Mouse (Mus musculus) gastrocnemius, adult 2 months (tissue): ENCODE measurements at regions not wholly inside any gene's neighbourhood (a gene's known extent, or its start where the extent isn't known, plus 50 kb on each side); places are given as distances from the start of the nearest gene placed in this dataset.

Source experiments
- DNase-seq: peaks from one replicate; pipeline ENCODE4 v3.0.0; 2022
- H3K27ac ChIP-seq: fragments of 200-600 bp; 2 replicates; pipeline ENCODE4 v1.8.1; 2022; ENCODE audit warnings: mild to moderate bottlenecking
- H3K4me3 ChIP-seq: fragments of 200-600 bp; 2 replicates; pipeline ENCODE4 v1.8.1; 2022; ENCODE audit warnings: mild to moderate bottlenecking, moderate library complexity
- CTCF ChIP-seq: fragments of 200-600 bp; IDR thresholded peaks from 2 replicates; pipeline ENCODE4 v1.8.1; 2022; ENCODE audit warnings: antibody characterized with exemption, mild to moderate bottlenecking, moderate library complexity
- intact Hi-C: fragments of 180-260 bp; cut with DNase I; formaldehyde crosslinking; loops from one replicate; pipeline ENCODE4 v1.15.1; 2025

DNA sequence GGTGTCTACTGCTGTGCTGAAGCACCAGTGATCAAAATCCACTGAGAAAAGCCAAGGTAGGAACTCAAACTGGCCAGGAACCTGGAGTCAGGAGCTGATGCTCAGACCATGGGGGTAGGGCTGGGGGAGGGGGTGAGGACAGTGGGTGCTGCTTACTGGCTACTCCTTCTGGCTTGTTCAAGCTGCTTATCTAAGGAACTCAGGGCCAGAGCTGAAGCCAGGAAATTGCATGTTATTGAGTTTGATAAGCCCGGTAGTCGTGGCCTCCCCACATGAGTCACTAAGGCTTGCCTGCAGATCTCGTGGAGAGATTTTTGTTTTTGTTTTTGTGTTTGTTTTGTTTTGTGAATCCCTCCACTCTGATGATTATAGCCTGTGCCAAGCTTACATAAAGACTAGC, 65.9 kb downstream of the Tmem215 start:
- no peak for TF ChIP-seq CTCF
- no peak for DNase-seq
- intact Hi-C loops = no loop called here
- Histone ChIP-seq H3K4me3 (no peak overlapping the region), H3K27ac (no peak overlapping the region)

DNA sequence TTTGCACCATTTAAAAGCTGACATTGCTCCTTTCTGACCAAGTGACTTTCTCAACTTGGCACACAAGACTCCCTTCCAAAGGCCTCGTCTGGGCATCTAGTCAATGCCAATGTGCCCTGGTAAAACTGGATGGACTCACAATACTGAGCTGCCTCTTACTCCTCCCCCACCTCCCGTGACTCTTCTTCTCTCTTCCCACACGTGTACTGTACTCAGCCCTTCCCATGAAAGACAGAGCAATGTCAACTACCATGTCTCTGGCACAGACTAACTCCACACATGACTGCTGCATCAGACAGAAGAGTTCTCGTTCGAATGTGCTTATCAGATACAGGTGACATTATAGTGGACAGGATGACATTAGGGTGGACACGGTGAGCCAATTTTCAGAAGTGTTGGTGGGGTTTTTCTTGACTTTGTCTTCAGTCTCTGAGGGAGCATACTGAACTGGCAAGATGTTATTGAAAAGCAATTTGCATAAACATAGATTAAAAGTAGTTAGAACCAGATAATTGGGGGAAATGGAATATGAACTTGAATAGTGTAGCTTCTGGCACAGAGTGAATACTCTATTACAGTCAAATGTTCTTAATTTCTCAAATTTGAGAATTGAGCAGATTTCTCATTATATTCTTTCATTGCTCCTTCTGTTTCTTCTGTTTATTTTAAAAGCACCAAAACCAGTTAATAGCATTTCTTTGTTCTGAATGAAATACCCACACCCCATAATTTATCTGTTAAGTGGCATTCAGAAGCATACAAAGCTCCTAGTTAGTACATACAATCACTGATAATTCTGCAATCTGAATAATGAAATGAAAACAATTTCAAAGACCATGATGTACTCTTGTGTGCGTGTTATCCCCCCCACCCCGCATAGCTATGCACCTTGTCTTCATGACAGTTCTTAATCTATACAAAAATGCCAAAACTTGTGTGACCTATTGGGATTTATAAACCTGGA, 71.4 kb downstream of the Tmem215 start:
- intact Hi-C loops = no loop called here
- no peak for TF ChIP-seq CTCF
- no peak for DNase-seq
- Histone ChIP-seq H3K27ac (no peak overlapping the region), H3K4me3 (no peak overlapping the region)

DNA sequence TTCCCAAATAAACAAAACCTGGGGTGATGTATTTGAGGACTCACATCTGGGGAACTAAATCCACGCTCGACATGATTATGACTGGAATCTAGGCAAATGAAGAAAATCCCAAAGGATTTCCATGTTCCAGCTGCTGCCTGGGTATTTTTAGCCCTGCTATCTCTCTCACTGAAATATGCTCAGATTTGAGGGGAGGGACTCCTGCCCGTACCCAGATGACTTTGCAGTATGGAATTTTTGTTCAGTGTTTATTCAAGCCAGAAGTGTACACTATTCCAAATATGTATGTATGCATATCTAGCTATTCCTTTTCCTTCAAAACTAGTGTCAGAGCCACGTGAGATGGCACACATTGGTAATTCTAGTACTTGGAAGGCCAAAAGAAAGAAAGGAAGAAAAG, 72.1 kb downstream of the Tmem215 start:
- H3K4me3 ChIP-seq = no peak overlapping the region
- H3K27ac ChIP-seq = no peak overlapping the region
- DNase-seq = no peak
- intact Hi-C loops = no loop called here
- no peak for TF ChIP-seq CTCF

DNA sequence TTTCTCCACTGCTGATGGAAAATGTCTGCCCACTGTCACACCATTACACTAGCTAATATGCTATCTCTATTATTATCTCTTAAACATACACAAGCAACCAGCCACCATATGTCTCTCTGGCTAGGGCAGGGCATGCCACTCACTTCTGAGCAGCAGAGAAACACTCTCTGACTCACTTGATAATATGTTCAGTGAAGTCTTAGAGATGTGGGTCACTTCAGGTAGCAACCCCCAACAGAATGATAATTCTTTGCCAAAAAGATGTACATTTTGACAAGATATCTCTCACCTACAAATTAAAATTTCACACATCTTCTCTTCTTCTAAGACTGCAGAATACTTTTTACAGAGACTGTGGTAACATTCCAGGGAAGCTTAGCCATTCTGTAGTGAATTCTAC, 72.8 kb downstream of the Tmem215 start:
- intact Hi-C loops = no loop called here
- DNase-seq = no peak
- Histone ChIP-seq H3K27ac (no peak overlapping the region), H3K4me3 (no peak overlapping the region)
- TF ChIP-seq CTCF = no peak

DNA sequence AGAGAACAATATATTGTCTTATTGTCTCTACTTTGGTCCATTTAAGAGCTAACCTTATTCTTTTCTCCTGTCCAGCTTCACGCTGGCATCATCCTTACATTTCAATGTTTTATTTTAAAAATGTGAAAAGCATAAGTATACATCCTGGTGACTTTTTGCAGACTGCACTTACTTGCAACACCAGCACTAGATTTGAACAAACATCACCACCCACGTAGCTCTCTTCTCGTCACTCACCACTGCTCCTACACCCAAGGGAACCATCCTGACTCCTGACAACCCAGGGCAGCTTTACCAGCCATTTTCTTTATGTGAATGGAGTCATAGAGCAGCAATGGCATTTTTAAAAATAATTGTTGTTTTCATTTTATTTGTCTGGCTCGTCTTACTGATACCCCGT, 73.7 kb downstream of the Tmem215 start:
- TF ChIP-seq CTCF = no peak
- Histone ChIP-seq H3K27ac (no peak overlapping the region), H3K4me3 (no peak overlapping the region)
- intact Hi-C loops = no loop called here
- DNase-seq = no peak

DNA sequence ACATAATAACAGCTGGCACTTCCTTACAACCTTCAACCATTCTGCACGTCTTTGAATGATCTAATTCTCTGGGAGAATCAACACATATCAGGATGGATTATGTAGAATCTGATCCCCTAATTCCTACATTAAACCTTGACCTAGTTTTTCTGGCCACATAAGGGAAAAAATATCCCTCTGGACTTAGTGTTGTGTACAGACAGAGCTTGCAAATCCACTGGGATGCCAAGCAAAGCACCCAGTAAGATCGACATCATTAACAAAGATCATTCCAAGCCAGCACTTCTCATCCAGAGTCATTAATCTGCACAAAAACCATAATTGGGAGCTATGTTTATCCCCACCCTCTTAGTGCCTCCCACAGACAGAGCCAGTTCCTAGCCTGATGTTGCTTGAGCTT, 87.8 kb downstream of the Tmem215 start:
- TF ChIP-seq CTCF = no peak
- intact Hi-C loops = no loop called here
- DNase-seq = no peak
- no peak overlapping the region for H3K4me3 ChIP-seq
- no peak overlapping the region for H3K27ac ChIP-seq

DNA sequence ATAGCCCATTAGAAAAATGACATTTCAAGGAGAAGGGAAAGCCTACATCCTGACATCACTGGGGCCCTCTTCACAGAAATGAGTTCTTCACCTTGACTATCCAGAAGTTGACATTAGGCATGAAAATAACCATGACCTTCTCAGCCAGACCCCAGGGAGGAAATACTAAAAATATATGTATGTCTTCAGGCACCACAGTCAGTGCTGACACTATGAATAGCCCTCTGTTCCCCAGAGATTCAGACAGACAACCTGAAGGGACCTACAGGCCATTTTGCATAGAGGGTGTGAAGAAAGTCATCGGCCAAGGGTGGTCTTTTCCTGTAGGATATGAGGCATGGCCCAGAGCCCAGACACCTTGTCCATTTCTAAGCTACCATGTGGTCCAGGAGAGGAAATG, 101.3 kb downstream of the Tmem215 start:
- no peak overlapping the region for H3K4me3 ChIP-seq
- no peak for DNase-seq
- TF ChIP-seq CTCF = no peak
- intact Hi-C loops = no loop called here
- no peak overlapping the region for H3K27ac ChIP-seq

DNA sequence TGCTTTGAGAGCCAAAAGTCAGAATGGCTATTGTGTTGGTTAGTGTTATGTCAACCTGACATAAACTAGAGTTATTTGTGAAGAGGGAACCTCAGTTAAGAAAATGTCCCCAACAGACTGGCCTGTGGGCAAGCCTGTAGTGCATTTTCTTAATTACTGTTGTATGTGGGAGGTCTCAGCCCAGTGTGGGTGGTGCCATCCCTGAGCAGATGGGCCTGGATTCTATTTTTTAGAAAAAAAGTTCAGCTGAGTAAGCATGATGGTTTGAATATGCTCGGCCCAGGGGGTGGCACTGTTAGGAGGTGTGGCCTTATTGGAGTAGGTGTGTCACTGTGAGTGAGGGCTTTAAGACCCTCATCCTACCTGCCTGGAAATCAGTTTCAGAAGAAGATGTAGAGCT, 104.0 kb downstream of the Tmem215 start:
- Histone ChIP-seq H3K4me3 (no peak overlapping the region), H3K27ac (no peak overlapping the region)
- no peak for TF ChIP-seq CTCF
- intact Hi-C loops = no loop called here
- no peak for DNase-seq

DNA sequence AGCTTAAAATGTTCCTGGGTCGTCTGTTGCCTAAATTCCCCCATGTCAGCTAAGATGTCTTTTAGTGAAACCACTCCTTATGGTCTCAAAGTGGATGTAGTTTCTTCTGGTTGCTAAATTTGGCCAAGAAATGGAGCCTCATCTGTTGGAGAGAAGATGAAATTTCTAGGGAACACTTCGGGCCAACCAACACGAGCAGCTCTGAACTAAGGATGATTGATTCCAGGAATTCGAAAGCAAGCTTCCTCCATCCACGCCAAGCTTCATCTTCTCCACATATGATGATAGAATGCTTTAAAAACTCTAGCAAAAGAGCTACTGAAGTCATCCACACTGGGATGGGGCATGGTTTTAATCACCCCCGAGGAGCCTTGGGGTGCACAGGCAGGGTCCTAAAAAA, 112.5 kb downstream of the Tmem215 start:
- TF ChIP-seq CTCF = no peak
- DNase-seq = no peak
- Histone ChIP-seq H3K27ac (no peak overlapping the region), H3K4me3 (no peak overlapping the region)
- intact Hi-C loops = no loop called here

DNA sequence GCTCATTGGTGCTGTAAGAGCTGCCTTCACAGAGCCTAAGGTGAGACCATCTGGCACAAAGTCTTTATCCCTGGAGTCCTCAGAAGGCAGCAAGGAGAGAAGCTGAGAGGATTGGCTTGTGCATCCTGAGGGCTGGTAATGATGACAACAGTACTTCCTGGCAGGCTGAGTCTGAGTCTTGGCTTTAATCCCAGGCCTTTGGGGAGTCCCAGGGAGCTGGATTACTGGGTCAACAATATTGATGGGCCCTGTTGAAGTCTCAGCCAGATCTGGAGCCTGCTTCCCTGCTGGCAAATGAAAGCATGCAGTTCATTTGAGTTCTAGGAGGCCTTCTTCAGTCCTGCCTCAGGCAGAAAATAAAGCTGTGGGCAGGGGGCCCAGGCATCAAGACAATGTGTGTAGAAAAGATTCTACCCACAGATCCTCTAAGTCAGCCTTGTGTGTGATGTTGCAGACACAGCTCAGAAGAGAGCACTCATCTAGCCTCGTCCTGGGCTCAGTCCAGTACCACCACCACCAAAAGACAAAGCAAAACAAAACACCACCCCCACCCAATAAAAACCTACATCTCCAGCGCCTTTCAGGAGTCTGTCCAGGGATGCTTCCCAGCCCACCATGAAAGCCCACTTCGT, 113.1 kb downstream of the Tmem215 start:
- peak; percentile 33 for DNase-seq
- Histone ChIP-seq H3K27ac (no peak overlapping the region), H3K4me3 (no peak overlapping the region)
- no peak for TF ChIP-seq CTCF
- intact Hi-C loops = no loop called here

DNA sequence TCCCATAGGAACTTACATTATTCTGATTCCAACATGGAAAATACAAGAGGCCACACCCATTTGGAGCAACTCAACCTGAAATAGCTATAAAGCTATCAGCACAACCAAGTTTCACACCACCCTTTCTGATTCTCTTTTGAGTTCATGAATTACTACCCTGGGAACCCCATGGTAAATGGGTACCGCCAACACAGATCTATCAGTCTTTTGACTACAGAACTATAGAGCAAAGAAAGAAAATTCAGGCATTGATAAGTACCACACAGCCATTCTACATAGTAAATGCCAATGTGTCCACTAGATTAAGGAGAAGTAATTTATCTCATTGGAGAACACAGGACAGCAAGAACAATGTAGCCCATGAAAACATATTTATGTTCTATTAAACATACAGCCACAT, 114.1 kb downstream of the Tmem215 start:
- TF ChIP-seq CTCF = no peak
- intact Hi-C loops = no loop called here
- H3K27ac ChIP-seq = no peak overlapping the region
- H3K4me3 ChIP-seq = no peak overlapping the region
- no peak for DNase-seq

DNA sequence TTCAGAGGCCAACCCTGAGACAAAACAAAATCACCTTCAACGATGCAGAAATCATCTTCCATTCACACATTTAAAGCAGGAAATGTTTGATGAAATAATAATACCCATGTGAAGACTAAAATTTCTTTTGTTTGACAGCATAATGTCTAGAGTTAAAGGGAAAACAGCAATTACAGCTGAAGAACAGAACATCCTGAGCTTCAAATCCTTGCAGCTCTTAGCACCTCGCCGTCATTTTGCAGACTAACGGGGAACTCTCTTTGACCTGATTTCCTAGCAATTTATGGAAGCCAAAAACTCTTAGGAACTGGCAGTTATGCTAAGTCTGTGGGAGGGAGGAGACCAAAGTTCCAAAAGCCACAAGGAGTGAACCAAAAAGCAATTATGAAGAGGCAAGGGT, 115.3 kb downstream of the Tmem215 start:
- intact Hi-C loops = no loop called here
- no peak for DNase-seq
- H3K4me3 ChIP-seq = no peak overlapping the region
- no peak overlapping the region for H3K27ac ChIP-seq
- no peak for TF ChIP-seq CTCF

DNA sequence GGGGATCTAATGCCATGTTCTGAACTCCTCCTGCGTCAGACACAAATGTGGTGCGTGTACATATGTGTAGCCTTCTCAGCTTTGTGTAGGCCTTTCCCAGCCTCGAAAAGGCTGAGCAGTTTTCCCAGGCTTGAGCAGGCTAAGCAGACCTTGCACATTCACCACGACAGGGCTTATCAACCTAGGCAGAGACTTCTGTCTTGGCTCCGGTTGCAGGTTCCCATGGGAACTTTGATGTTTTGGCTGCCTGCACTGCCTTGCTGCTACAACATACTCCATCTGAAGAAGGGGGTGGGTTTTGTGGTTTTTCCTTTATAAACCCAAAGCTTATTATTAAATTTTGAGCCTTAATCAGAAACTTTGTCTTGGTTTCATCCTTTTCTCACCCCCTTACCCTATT, 109.2 kb downstream of the Aptx start:
- H3K27ac ChIP-seq = no peak overlapping the region
- no peak for DNase-seq
- no peak overlapping the region for H3K4me3 ChIP-seq
- intact Hi-C loops = no loop called here
- no peak for TF ChIP-seq CTCF

DNA sequence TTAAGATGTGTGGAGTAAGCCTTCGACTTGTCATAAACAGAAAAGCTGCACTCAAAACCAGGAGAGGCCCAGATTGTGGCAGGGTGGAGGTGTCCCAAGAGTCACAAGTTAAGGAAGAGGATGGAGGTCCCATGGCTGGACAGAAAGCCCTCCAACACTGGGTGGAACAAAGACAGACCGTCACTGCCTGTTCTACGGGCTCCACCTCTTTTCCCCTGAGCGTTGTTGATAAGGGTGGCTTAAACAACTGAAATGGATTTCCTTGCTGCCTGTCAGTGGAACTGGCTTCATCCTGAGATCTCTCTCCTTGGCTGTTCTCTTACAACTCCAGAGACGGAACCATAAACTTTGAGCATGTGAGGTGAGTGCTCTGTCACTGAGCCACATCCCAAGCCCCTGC, 78.0 kb downstream of the Aptx start:
- Histone ChIP-seq H3K27ac (no peak overlapping the region), H3K4me3 (no peak overlapping the region)
- intact Hi-C loops = no loop called here
- DNase-seq = no peak
- TF ChIP-seq CTCF = no peak
